Mouse (Mus musculus) neural tube, embryonic 14.5 days (tissue): ENCODE data around the gene Tec. TPM values are rescaled to one million over a fixed set of nuclear protein-coding genes. Genes with fewer than 3 reads are reported as not detected.
A peak's percentile ranks its signal among the peaks of the same experiment; 100 is the strongest.

ENCODE experiments used
- ATAC-seq: fragments of 200-750 bp; cut with Nextera tagmentation; 2 replicates; pipeline ENCODE4 v1.8.0; 2017; ENCODE audit warnings: low read depth, mild to moderate bottlenecking, moderate TSS enrichment, moderate library complexity
- H3K27ac ChIP-seq: fragments of 300-500 bp; sonication (generic); 2 replicates; pipeline ENCODE4 v1.5.1; 2014; ENCODE audit warnings: low read depth, mild to moderate bottlenecking, control low read depth, low read length, moderate library complexity, mixed read lengths
- H3K27me3 ChIP-seq: fragments of 300-500 bp; sonication (generic); 2 replicates; pipeline ENCODE4 v1.6.1; 2014; ENCODE audit warnings: low read length; ENCODE audit not compliant: control insufficient read depth, insufficient read depth
- H3K36me3 ChIP-seq: fragments of 300-500 bp; sonication (generic); 2 replicates; pipeline ENCODE4 v1.6.1; 2014; ENCODE audit warnings: low read length, mixed read lengths; ENCODE audit not compliant: control insufficient read depth, insufficient read depth
- H3K4me1 ChIP-seq: fragments of 300-500 bp; sonication (generic); 2 replicates; pipeline ENCODE4 v1.6.1; 2014; ENCODE audit warnings: low read length; ENCODE audit not compliant: control insufficient read depth, insufficient read depth
- H3K4me2 ChIP-seq: fragments of 300-500 bp; sonication (generic); 2 replicates; pipeline ENCODE4 v1.6.1; 2014; ENCODE audit warnings: mild to moderate bottlenecking, low read depth, low read length, control low read depth
- H3K4me3 ChIP-seq: fragments of 300-500 bp; sonication (generic); 2 replicates; pipeline ENCODE4 v1.5.1; 2014; ENCODE audit warnings: low read depth, low read length, control low read depth, mixed read lengths
- H3K9ac ChIP-seq: fragments of 300-500 bp; sonication (generic); replicated peaks from 2 replicates; pipeline ENCODE4 v1.6.1; 2014; ENCODE audit warnings: low read depth, mild to moderate bottlenecking, control low read depth, low read length, mixed read lengths
- H3K9me3 ChIP-seq: fragments of 300-500 bp; sonication (generic); 2 replicates; pipeline ENCODE4 v1.6.1; 2016; ENCODE audit warnings: low read length; ENCODE audit not compliant: control insufficient read depth
- WGBS: fragments of 180-500 bp; shearing (Covaris S2); extraction: QIAGEN DNeasy Blood & Tissue Kit; methylation state at CpG from one replicate; pipeline ENCODE4 v1.1.7; 2014; 5-methylcytosine and 5-hydroxymethylcytosine counted together
- polyA plus RNA-seq: library from polyadenylated mRNA; unstranded; fragments of >200 nt; fragmentation: Nextera tagmentation; extraction: Ambion mirVana; gene quantifications from 2 replicates; pipeline ENCODE4 v1.2.1, GENCODE M21; 2014

Gene Tec
- polyA plus RNA-seq, 1 experiment from 2014 or later = 5.8 TPM

DNA sequence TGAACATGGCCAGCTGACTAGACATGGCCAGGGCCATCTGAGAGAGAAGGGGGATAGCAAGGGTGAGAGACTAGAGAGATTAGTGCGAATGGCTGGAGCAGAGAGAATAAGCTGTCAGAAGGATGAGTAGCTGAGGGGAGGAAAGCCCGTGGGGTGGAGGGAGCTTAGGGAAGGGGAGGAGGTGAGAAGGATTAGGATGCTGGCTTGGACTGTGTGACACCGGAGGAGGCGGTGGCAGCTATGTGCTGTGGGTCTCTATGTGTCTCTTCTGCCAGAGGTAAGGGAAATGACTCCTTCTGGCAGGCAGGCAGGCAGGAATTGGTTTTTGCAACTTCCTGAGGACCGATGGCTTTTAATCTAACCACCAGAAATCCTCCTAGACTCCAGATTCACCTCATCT, 11.5 kb upstream of the Tec start:
- no peak for ATAC-seq
- 51% methylated on average over 5 of the region's 5 CpGs for WGBS
- H3K27me3 ChIP-seq = no peaks in the 10 kb centered on the region

DNA sequence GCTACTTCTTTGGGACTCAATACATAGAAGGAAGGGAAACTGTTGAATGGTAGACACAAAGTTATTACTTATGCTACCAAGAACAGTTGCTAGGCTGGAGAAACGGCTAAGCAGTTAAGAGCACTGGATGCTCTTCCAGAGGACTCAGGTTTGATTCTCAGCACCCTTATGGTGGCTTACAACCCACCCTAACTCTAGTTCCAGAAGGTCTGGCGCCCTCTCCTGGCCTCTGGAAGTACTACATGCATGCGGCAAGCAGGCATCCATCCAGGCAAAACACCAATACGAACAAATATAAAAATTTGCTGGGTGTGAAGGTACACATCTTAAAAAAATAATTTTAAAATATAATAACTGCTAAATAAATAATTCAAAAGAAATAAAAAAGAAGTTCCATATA, 2.8 kb upstream of the Tec start:
- Histone ChIP-seq H3K36me3 (no peaks in the 10 kb centered on the region), H3K4me2 (no peak overlapping the region), H3K27ac (no peak overlapping the region), H3K4me3 (no peak overlapping the region), H3K9me3 (no peaks in the 10 kb centered on the region), H3K4me1 (no peaks in the 10 kb centered on the region), H3K9ac (no peak overlapping the region), H3K27me3 (no peaks in the 10 kb centered on the region)
- ATAC-seq = no peak
- 80% methylated on average over 4 of the region's 4 CpGs for WGBS

More for the DNA sequence above, 11.5 kb upstream of the Tec start:
- Histone ChIP-seq H3K4me3 (no peak overlapping the region), H3K36me3 (no peaks in the 10 kb centered on the region), H3K9ac (no peak overlapping the region), H3K27ac (no peak overlapping the region), H3K4me1 (no peaks in the 10 kb centered on the region), H3K4me2 (no peak overlapping the region), H3K9me3 (no peaks in the 10 kb centered on the region)

DNA sequence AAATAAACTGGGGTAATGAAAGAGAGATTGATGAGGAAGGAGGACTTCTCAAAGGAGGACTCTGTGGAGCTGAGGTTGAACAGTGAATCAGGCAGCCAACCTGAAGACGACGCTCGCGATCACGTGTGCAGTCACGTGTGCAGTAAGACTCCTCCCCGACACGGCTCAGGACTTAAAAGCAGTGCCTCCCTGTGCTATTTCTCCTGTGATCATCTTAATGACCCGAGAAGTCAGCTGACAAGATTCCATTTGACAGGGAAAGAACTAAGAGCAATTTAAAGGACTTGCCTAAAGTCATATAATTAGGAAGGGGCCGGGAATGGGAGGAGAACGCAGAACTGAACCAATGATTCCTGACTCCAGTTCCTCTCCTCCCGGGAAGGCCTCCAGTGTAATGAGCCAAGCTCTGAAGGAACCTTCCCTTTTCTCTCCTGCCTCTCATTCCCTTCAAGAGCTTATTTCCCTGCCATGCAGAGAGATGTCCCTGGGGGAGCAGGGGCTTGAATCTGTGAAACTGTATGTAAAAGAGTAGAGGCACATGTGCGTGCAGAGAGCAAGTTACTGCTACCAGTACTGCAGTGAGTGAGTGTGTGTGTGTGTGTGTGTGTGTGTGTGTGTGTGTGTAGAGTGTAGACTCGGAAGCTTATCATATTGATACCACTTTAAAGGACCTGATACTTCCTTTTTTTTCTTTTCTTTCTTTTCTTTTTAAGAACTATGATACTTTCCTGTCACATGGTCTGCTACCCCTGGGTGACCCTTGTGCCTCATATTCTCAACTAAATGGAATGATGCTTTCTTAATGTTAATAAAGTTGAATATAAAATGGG, 1.7 kb upstream of the Tec start:
- ATAC-seq = 0 out of 2 replicates have a peak, but pooled peaks have one; percentile 13
- H3K27me3 ChIP-seq = no peaks in the 10 kb centered on the region
- WGBS = 56% methylated on average over 14 of the region's 14 CpGs
- H3K9ac ChIP-seq = no peak overlapping the region
- no peaks in the 10 kb centered on the region for H3K9me3 ChIP-seq
- no peak overlapping the region for H3K4me3 ChIP-seq
- H3K4me2 ChIP-seq = no peak overlapping the region
- H3K4me1 ChIP-seq = no peaks in the 10 kb centered on the region
- no peaks in the 10 kb centered on the region for H3K36me3 ChIP-seq
- no peak overlapping the region for H3K27ac ChIP-seq

DNA sequence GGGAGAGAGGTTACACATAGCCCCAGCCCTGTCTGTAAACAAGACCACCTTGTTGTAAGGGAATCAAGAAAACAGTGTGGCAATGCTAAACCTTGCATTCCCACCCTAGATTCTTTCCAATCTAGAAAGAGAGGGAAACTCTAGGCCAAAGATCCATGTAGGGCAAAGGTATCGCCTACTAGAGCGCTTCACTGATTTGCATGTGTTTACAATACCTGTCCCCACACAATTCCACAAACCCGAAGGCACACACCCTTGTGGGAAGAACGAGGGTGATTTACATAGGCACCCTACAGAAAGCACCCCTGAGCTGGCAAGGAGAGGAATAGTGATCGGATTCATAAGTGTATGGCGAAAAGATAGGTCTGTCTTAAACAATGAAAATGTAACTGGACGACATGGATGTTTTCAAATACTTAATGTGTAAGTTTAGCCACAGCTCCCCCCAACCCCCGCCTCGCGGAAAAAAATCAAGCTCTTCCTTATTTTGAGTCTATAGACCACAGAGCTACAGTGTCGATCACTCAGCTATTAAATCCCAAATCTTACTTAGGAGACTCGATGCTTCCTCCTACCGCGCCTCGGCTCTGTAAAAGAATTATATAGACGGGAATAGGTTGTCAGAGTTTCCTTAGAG, 1.1 kb downstream of the Tec start:
- Histone ChIP-seq H3K36me3 (no peaks in the 10 kb centered on the region), H3K4me1 (no peaks in the 10 kb centered on the region), H3K27me3 (no peaks in the 10 kb centered on the region), H3K4me3 (peak overlapping the region; percentile 48), H3K9ac (no peak overlapping the region), H3K4me2 (peak overlapping the region; percentile 83), H3K9me3 (no peaks in the 10 kb centered on the region), H3K27ac (no peak overlapping the region)
- no peak for ATAC-seq
- WGBS = 21% methylated on average over 16 of the region's 16 CpGs

DNA sequence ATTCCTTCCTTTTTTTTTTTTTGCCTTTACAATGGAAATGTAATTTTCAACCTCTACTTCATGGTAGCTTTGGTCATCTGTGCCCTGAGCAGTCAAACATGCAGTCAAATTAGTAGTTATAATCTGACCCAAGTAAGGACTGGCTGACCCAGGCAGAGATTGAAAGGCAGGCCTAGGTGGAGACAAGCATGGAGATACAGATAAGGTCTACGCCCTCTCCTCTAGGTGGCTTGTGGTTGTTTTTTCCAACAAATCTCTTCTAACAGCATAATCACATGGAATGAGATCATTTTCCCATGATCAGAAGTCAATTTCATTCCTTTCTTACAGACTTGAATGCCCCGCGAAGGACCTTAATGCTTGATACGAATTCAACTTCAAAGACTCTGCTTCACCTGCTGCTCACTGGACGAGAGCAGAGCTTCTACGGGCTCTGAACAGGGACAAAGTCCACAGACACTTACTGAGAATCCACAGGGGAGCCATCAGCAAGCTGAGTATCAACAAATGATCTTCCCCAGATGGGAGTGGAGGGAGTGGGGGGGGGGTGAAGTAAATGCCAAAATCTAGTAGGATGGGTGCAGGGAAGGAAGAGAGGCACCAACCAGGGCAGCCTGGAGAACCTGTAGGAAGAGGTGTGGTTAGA, 1.9 kb downstream of the Tec start:
- H3K9me3 ChIP-seq = no peaks in the 10 kb centered on the region
- H3K4me2 ChIP-seq = peak overlapping the region; percentile 83
- 56% methylated on average over 6 of the region's 6 CpGs for WGBS
- H3K36me3 ChIP-seq = no peaks in the 10 kb centered on the region
- H3K27me3 ChIP-seq = no peaks in the 10 kb centered on the region
- H3K27ac ChIP-seq = no peak overlapping the region
- no peak for ATAC-seq
- H3K4me3 ChIP-seq = no peak overlapping the region; the same call in 1 of the 2 replicates
- H3K9ac ChIP-seq = no peak overlapping the region
- H3K4me1 ChIP-seq = no peaks in the 10 kb centered on the region

DNA sequence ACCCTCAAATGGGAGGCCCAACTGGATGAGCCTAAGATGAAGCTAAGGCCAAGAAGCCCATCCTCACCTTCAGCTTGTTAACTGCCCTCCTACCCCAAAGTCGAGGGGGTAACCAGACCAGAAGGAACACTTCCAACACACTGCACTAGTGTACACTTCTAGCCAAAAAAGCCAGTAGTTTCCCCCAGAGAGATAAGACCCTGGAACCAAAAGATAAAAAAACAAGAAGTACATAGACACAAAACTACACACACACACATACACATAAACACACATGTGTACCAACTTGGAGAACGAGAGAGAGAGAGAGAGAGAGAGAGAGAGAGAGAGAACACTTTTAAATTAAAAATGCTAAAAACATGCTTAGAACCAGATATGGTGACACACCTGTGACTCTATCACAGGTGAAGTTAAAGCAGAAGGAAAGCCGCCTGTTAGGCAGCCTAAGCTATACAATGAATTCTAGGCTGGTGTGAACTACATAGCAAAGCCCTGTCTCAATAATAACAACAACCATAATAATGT, 3.6 kb downstream of the Tec start:
- H3K36me3 ChIP-seq = no peaks in the 10 kb centered on the region
- 0 out of 2 replicates have a peak, but pooled peaks cover 2% of the 10 kb centered on the region for H3K9me3 ChIP-seq
- 84% methylated on average over 3 of the region's 3 CpGs for WGBS
- no peak overlapping the region for H3K27ac ChIP-seq
- H3K9ac ChIP-seq = no peak overlapping the region
- ATAC-seq = no peak
- no peak overlapping the region for H3K4me2 ChIP-seq
- no peak overlapping the region for H3K4me3 ChIP-seq
- no peaks in the 10 kb centered on the region for H3K4me1 ChIP-seq
- no peaks in the 10 kb centered on the region for H3K27me3 ChIP-seq

DNA sequence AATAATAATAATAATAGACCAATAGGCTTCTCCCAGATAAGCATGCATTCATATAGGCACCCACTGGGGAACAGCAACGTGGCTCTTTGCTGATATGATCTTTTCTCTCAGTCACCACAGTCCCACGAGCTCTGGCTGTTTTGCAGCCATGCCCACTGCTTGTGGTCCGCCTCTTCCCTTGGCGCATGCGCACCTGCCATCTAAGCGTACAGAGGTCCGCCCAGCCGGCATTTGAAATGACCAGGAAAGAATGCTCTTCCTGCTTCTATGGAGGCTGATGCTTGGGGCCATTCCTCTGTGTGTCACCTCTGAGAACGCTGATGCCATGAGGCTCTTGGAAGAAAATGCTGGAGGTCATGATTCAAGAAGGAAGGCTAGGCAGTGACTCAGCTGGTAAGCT, 5.1 kb downstream of the Tec start:
- Histone ChIP-seq H3K9ac (no peak overlapping the region), H3K4me2 (no peak overlapping the region), H3K27me3 (no peaks in the 10 kb centered on the region), H3K4me3 (no peak overlapping the region), H3K36me3 (no peaks in the 10 kb centered on the region), H3K4me1 (no peaks in the 10 kb centered on the region), H3K27ac (no peak overlapping the region), H3K9me3 (0 out of 2 replicates have a peak, but pooled peaks cover 2% of the 10 kb centered on the region)
- no peak for ATAC-seq
- 95% methylated on average over 9 of the region's 9 CpGs for WGBS

DNA sequence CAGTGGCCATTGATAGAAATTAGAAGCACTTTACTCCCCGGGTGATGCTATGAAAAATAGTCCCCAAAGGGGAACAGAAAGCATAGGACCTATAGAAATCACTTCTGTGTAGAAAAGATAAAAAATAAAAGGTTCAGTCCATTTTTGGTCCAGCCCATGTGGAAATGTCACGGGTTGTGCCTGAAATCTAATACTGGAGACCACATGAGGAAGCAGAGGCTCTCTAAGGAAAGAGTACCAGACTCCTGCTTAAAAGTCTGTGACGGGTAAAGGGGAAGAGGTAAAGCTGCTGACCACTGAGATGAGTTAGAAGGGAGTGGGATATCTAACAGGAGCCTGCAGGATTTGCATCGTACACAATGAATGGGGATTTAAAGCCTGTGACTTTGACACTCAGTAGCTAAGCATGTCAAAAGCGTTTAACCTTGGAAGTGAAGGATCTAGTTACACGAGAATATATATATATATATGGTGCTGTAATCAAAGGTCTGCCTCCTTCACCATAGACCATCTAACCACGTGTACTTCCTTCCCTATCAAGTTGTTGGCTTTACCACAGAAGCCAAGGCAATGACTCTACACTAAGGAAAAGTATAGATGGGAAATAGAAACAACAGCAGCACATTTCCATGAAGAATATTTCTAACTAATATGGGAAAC, 6.4 kb downstream of the Tec start:
- ATAC-seq = no peak
- no peaks in the 10 kb centered on the region for H3K27me3 ChIP-seq
- 79% methylated on average over 7 of the region's 7 CpGs for WGBS

More for the DNA sequence above, 6.4 kb downstream of the Tec start:
- Histone ChIP-seq H3K27ac (no peak overlapping the region), H3K4me2 (no peak overlapping the region), H3K9ac (no peak overlapping the region), H3K4me1 (no peaks in the 10 kb centered on the region), H3K9me3 (0 out of 2 replicates have a peak, but pooled peaks cover 2% of the 10 kb centered on the region), H3K4me3 (no peak overlapping the region), H3K36me3 (no peaks in the 10 kb centered on the region)
